Mouse (Mus musculus) olfactory bulb, adult 2 months (tissue): Measurements from ENCODE around the gene Hsf4.

Experiments used
- CTCF ChIP-seq: fragments of 200-500 bp; IDR thresholded peaks from 2 replicates; pipeline ENCODE4 v1.5.1; 2012; ENCODE audit warnings: low read depth, mild to moderate bottlenecking, low read length, moderate library complexity; ENCODE audit not compliant: insufficient read depth
- POLR2A ChIP-seq: fragments of 200-500 bp; IDR thresholded peaks from 2 replicates; pipeline ENCODE4 v1.6.1; 2012; ENCODE audit warnings: mild to moderate bottlenecking, low read depth, low read length, moderate library complexity; ENCODE audit not compliant: insufficient read depth

DNA sequence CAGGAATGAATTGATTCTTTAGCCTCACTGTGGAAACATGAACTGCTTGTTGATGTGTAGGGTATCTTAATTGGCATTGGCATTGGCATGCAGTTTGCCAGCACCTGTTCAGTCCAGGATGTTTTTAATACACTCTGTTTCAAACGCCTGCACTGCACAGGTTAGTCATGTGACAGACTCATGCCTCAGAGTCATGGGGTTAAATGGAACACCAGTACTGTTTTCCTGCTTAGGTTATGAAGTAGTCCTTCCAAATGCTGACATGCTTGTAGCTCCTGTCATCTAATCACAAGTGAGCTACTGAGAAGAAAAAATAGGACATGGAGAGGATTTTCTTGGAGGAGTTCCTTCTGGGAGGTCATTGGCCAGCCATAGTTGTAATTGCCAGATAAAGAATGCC is 34.4 kb upstream of the Hsf4 start:
- TF ChIP-seq CTCF = no peak
- TF ChIP-seq POLR2A = no peak
